Mouse (Mus musculus): ENCODE results near the gene Paqr7. TPM values are rescaled to one million over a fixed set of nuclear protein-coding genes. Genes with fewer than 3 reads are reported as not detected.

The Paqr7 gene
- polyA plus RNA-seq, 1 experiment from 2014 or later = 4.2 TPM

GRCm38 (mm10) chr4:134468578-134469266 is 27.8 kb upstream of the Paqr7 start:
- H3K4me3 ChIP-seq (ENCODE audit: low read depth, low read length) = peak overlapping the region; percentile 74
- H3K9me3 ChIP-seq (replicated peaks; ENCODE audit: control insufficient read depth, low read length) = no peaks in the 10 kb centered on the region; the same call in 1 of the 2 replicates
- peak overlapping the region; percentile 89 for H3K27ac ChIP-seq (ENCODE audit: low read depth, low read length)
- peak overlapping the region; percentile 99 for H3K4me2 ChIP-seq
- peaks cover 9% of the 10 kb centered on the region; the same call in 1 of the 2 replicates for H3K4me1 ChIP-seq (ENCODE audit: control insufficient read depth, insufficient read depth, low read length)
- H3K9ac ChIP-seq (ENCODE audit: low read depth, low read length) = peak overlapping the region; percentile 92
- H3K36me3 ChIP-seq (ENCODE audit: control insufficient read depth, insufficient read depth, low read length) = peaks cover 10% of the 10 kb centered on the region
- peak; percentile 86 for ATAC-seq (replicated peaks; ENCODE audit: insufficient number of reproducible peaks, low FRiP score, low TSS enrichment)
- under 1% methylated on average over 60 of the region's 68 CpGs for WGBS (ENCODE audit: insufficient replicate concordance)
- H3K27me3 ChIP-seq (ENCODE audit: control insufficient read depth, insufficient read depth, low read length) = no peaks in the 10 kb centered on the region

DNA sequence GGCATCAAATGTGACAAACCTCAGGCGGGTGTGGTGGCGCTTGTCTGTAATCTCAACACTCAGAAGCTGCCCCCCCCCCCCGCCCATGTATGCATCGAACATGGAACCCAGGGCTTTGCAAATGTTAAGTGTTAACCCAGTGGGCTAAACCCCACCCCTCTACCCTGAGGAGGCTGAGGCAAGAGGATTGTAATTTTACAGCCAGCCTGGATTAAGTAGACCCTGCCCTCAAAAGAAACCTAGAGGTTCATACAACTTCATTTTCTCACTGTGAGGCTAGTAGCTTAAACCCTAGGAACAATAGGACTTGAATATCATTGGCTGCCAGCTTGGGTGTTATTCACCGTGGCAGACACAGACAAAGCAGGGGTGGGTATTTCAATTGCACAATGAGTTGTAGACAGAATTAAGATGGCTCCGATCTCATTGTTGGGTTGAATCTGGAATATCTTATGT is 27.1 kb upstream of the Paqr7 start:
- Histone ChIP-seq H3K4me3 (ENCODE audit: low read depth, low read length) (peak overlapping the region; percentile 74), H3K9me3 (replicated peaks; ENCODE audit: control insufficient read depth, low read length) (no peaks in the 10 kb centered on the region; the same call in 1 of the 2 replicates), H3K27ac (ENCODE audit: low read depth, low read length) (0 out of 2 replicates have a peak overlapping the region, but pooled peaks have one; percentile 89), H3K36me3 (ENCODE audit: control insufficient read depth, insufficient read depth, low read length) (peaks cover 16% of the 10 kb centered on the region), H3K4me1 (ENCODE audit: control insufficient read depth, insufficient read depth, low read length) (peaks cover 9% of the 10 kb centered on the region; the same call in 1 of the 2 replicates), H3K4me2 (peak overlapping the region; percentile 99), H3K9ac (ENCODE audit: low read depth, low read length) (peak overlapping the region; percentile 92; the same call in 1 of the 2 replicates), H3K27me3 (ENCODE audit: control insufficient read depth, insufficient read depth, low read length) (no peaks in the 10 kb centered on the region)
- ATAC-seq (replicated peaks; ENCODE audit: insufficient number of reproducible peaks, low FRiP score, low TSS enrichment) = no peak
- 25% methylated on average over 6 of the region's 6 CpGs for whole genome bisulfite sequencing (ENCODE audit: insufficient replicate concordance)

DNA sequence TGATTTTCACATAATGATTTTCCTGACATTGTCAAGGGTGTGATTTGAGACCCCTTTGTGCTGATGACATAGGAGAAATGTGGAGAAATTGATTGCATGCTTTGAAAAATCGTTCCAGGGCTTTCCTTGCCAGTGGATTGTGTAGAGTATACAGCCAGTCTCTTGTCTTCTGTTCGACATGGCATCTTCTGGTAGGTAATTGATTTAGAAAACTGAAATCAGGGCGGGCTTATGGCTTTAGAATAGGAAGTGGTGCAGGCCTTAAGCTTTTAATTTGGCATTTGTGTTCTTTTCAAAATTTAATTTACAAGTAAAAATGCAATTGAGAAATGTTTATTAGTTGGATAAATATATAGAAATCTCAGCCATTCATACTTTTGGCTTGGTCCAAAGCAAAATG is 26.5 kb upstream of the Paqr7 start:
- Histone ChIP-seq H3K4me1 (ENCODE audit: control insufficient read depth, insufficient read depth, low read length) (peaks cover 9% of the 10 kb centered on the region; the same call in 1 of the 2 replicates), H3K4me3 (ENCODE audit: low read depth, low read length) (no peak overlapping the region; the same call in 1 of the 2 replicates), H3K27me3 (ENCODE audit: control insufficient read depth, insufficient read depth, low read length) (no peaks in the 10 kb centered on the region), H3K4me2 (peak overlapping the region; percentile 99), H3K27ac (ENCODE audit: low read depth, low read length) (no peak overlapping the region), H3K9ac (ENCODE audit: low read depth, low read length) (no peak overlapping the region), H3K9me3 (replicated peaks; ENCODE audit: control insufficient read depth, low read length) (no peaks in the 10 kb centered on the region; the same call in 1 of the 2 replicates), H3K36me3 (ENCODE audit: control insufficient read depth, insufficient read depth, low read length) (peaks cover 22% of the 10 kb centered on the region)
- 88% methylated on average over 3 of the region's 3 CpGs for WGBS (ENCODE audit: insufficient replicate concordance)
- no peak for ATAC-seq (replicated peaks; ENCODE audit: insufficient number of reproducible peaks, low FRiP score, low TSS enrichment)

DNA sequence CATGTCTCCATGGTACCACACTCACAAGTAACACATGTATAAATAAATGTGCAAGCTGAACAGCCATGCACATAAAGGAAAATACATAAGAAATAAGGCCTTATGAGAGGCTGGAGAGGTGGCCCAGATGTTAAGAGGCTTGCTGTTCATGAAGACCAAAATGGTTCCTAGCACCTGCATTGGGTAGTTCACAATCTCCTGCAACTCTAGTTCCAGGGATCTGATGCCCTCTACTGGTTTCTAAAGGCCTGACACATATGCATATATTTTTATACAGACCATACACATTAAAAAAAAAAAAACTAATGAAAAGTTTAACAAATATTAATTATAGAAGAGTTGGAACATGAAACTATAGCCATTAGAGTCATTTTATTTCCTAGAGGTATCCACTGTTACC is 25.0 kb upstream of the Paqr7 start:
- H3K4me1 ChIP-seq (ENCODE audit: control insufficient read depth, insufficient read depth, low read length) = peaks cover 9% of the 10 kb centered on the region; the same call in 1 of the 2 replicates
- no peak overlapping the region for H3K9ac ChIP-seq (ENCODE audit: low read depth, low read length)
- H3K36me3 ChIP-seq (ENCODE audit: control insufficient read depth, insufficient read depth, low read length) = peaks cover 27% of the 10 kb centered on the region
- H3K9me3 ChIP-seq (replicated peaks; ENCODE audit: control insufficient read depth, low read length) = no peaks in the 10 kb centered on the region; the same call in 1 of the 2 replicates
- no peak overlapping the region for H3K4me2 ChIP-seq
- no peak overlapping the region for H3K27ac ChIP-seq (ENCODE audit: low read depth, low read length)
- no peak overlapping the region for H3K4me3 ChIP-seq (ENCODE audit: low read depth, low read length)
- H3K27me3 ChIP-seq (ENCODE audit: control insufficient read depth, insufficient read depth, low read length) = no peaks in the 10 kb centered on the region
- no peak for ATAC-seq (replicated peaks; ENCODE audit: insufficient number of reproducible peaks, low FRiP score, low TSS enrichment)

DNA sequence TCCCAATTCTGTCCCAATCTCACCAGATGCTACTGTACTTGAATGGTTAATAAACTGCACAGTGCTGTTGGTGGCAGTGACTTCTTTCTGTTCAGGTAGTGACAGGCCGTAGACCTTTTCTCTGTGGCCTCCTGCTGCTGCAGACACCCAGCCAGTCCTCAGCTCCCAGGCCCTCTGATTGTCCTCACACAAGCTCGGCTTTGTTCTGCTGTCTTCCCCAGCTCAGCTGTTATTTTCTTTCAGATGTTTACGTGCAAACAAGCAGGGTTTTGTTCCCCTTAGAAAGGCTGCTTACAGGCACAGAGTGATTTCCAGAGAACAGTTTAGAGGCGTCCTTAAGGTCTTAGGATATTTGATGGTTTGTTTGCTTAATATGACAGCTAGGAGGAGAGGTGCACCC is 22.7 kb upstream of the Paqr7 start:
- no peak for ATAC-seq (replicated peaks; ENCODE audit: insufficient number of reproducible peaks, low FRiP score, low TSS enrichment)
- peaks cover 30% of the 10 kb centered on the region for H3K36me3 ChIP-seq (ENCODE audit: control insufficient read depth, insufficient read depth, low read length)
- peaks cover 4% of the 10 kb centered on the region; the same call in 1 of the 2 replicates for H3K4me1 ChIP-seq (ENCODE audit: control insufficient read depth, insufficient read depth, low read length)
- no peak overlapping the region for H3K4me3 ChIP-seq (ENCODE audit: low read depth, low read length)
- no peaks in the 10 kb centered on the region; the same call in 1 of the 2 replicates for H3K9me3 ChIP-seq (replicated peaks; ENCODE audit: control insufficient read depth, low read length)
- H3K4me2 ChIP-seq = no peak overlapping the region
- 81% methylated on average over 4 of the region's 4 CpGs for WGBS (ENCODE audit: insufficient replicate concordance)
- H3K9ac ChIP-seq (ENCODE audit: low read depth, low read length) = no peak overlapping the region
- H3K27ac ChIP-seq (ENCODE audit: low read depth, low read length) = no peak overlapping the region
- no peaks in the 10 kb centered on the region for H3K27me3 ChIP-seq (ENCODE audit: control insufficient read depth, insufficient read depth, low read length)

DNA sequence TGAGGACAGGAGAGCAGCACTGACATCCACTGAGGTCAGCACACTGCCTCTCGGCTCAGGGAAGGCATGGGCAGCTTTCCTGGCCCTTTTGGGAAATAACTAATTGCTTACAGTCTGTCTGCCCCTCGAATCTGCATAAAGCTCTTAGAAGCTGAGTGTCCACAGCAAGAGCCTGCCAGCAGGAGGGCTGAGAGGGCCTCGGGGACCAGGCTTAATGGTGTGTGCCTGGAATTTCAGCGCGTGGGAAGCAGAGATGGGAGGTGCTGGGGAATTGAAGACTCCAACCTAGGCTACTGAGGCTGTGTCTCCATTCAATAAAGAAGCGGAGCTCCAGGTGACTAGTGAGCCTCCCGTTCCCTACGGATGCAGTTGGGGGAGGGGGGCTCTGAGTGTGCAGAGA is 22.3 kb upstream of the Paqr7 start:
- no peak for ATAC-seq (replicated peaks; ENCODE audit: insufficient number of reproducible peaks, low FRiP score, low TSS enrichment)
- Histone ChIP-seq H3K4me3 (ENCODE audit: low read depth, low read length) (no peak overlapping the region), H3K9ac (ENCODE audit: low read depth, low read length) (0 out of 2 replicates have a peak overlapping the region, but pooled peaks have one; percentile 28), H3K4me2 (no peak overlapping the region), H3K4me1 (ENCODE audit: control insufficient read depth, insufficient read depth, low read length) (peaks cover 3% of the 10 kb centered on the region; the same call in 1 of the 2 replicates), H3K9me3 (replicated peaks; ENCODE audit: control insufficient read depth, low read length) (no peaks in the 10 kb centered on the region; the same call in 1 of the 2 replicates), H3K27me3 (ENCODE audit: control insufficient read depth, insufficient read depth, low read length) (no peaks in the 10 kb centered on the region), H3K36me3 (ENCODE audit: control insufficient read depth, insufficient read depth, low read length) (peaks cover 30% of the 10 kb centered on the region), H3K27ac (ENCODE audit: low read depth, low read length) (no peak overlapping the region)
- 80% methylated on average over 8 of the region's 8 CpGs for WGBS (ENCODE audit: insufficient replicate concordance)

DNA sequence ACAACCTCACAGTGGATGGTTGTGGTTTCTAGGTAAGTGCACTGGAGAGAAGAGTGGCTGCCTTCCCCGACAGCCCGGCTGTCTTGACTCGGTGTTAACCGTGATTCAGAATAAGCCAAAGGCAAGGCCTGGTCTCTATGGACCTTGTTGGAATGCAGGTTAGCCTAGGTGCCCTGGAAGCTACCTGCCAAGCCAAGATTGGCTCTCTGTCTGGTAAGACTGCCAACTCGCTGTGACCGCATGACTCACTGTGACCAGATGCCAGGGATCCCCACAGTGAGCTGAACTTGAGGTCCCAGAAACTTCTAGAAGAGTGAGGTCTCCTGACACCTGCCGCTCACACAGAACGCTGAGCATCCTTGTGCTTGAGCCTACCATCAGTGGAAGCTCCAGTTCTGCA is 19.6 kb upstream of the Paqr7 start:
- H3K4me1 ChIP-seq (ENCODE audit: control insufficient read depth, insufficient read depth, low read length) = no peaks in the 10 kb centered on the region
- H3K9ac ChIP-seq (ENCODE audit: low read depth, low read length) = no peak overlapping the region
- H3K9me3 ChIP-seq (replicated peaks; ENCODE audit: control insufficient read depth, low read length) = no peaks in the 10 kb centered on the region
- no peak overlapping the region for H3K4me2 ChIP-seq
- no peak overlapping the region for H3K4me3 ChIP-seq (ENCODE audit: low read depth, low read length)
- ATAC-seq (replicated peaks; ENCODE audit: insufficient number of reproducible peaks, low FRiP score, low TSS enrichment) = no peak
- H3K36me3 ChIP-seq (ENCODE audit: control insufficient read depth, insufficient read depth, low read length) = peaks cover 21% of the 10 kb centered on the region
- H3K27me3 ChIP-seq (ENCODE audit: control insufficient read depth, insufficient read depth, low read length) = no peaks in the 10 kb centered on the region
- WGBS (ENCODE audit: insufficient replicate concordance) = 89% methylated on average over 8 of the region's 8 CpGs
- no peak overlapping the region for H3K27ac ChIP-seq (ENCODE audit: low read depth, low read length)

GRCm38 (mm10) chr4:134478031-134478430 is 18.5 kb upstream of the Paqr7 start:
- 9% methylated on average over 9 of the region's 9 CpGs for WGBS (ENCODE audit: insufficient replicate concordance)
- Histone ChIP-seq H3K4me2 (no peak overlapping the region), H3K9ac (ENCODE audit: low read depth, low read length) (no peak overlapping the region), H3K9me3 (replicated peaks; ENCODE audit: control insufficient read depth, low read length) (no peaks in the 10 kb centered on the region), H3K36me3 (ENCODE audit: control insufficient read depth, insufficient read depth, low read length) (peaks cover 21% of the 10 kb centered on the region), H3K4me1 (ENCODE audit: control insufficient read depth, insufficient read depth, low read length) (no peaks in the 10 kb centered on the region), H3K4me3 (ENCODE audit: low read depth, low read length) (no peak overlapping the region), H3K27me3 (ENCODE audit: control insufficient read depth, insufficient read depth, low read length) (no peaks in the 10 kb centered on the region), H3K27ac (ENCODE audit: low read depth, low read length) (no peak overlapping the region)
- ATAC-seq (replicated peaks; ENCODE audit: insufficient number of reproducible peaks, low FRiP score, low TSS enrichment) = no peak

Measured in heart, embryonic 11.5 days (tissue).